Mouse (Mus musculus): Measurements from ENCODE around the gene Tpra1.

Gene Tpra1

DNA sequence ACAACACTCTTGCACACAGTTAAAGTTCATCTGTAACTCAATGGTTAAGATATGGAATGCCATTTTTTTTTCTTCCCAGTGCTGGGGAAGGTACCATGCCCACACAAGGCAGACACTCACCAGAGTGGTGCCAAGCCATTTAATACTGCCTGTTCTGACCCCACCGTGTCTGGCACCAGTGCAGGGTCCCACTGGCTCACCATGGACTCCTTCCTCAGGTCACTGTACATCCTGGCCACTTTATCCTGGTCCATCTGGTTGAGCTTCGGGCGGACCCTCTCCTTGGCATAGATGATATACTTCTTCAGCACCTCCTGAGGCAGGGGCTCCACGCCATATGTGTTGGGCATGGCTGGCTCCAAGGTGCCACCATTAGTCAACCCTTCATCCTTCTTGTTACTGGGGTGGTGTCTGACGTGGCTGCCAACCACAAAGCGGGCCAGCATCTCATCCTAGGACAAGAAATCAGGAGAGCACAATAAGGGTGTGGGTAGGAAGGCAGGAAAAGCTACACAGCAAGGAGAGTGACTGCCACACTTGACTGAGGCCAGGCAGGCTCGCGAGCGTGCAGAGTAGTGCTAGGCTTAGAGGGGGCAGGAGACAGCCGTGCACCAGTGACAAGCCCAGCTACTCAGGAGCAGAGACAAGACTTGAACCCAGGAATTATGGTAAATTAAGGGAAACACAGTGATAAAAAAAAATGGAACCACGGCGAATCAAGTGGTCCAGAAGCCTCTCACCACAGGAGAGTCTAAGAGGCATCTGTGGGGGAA lies 16.2 kb upstream of the Tpra1 start:
- in situ Hi-C loops (cut with MboI; ENCODE audit: unreplicated experiment in 2 of 2): no loop called here

DNA sequence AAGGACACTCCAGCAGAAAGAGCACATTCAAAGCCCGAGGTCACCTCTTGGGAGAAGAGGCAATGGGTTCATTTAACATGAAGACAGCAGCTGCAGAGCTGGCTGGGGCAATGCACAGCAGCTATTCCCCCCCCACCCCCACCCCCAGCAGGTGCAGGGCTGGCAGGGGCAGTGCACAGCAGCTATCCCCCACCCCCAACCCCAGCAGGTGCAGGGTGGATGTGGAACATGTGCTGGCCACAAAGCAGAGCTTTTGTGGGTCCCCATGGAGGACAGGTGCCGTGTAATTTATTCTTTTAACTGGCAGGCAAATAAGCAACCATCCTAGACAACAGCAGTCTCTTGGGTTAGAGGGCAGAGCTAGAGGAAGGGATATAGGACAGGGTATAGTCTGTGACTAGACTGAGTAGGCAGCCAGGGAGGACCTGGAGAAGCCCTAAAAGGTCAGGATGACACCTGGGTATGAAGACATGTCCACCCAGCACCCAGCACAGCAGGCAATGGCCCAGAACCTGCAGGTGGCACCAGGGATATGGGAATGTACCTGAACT lies 15.6 kb upstream of the Tpra1 start:
- in situ Hi-C loops (cut with MboI; ENCODE audit: unreplicated experiment in 2 of 2): no loop called here

DNA sequence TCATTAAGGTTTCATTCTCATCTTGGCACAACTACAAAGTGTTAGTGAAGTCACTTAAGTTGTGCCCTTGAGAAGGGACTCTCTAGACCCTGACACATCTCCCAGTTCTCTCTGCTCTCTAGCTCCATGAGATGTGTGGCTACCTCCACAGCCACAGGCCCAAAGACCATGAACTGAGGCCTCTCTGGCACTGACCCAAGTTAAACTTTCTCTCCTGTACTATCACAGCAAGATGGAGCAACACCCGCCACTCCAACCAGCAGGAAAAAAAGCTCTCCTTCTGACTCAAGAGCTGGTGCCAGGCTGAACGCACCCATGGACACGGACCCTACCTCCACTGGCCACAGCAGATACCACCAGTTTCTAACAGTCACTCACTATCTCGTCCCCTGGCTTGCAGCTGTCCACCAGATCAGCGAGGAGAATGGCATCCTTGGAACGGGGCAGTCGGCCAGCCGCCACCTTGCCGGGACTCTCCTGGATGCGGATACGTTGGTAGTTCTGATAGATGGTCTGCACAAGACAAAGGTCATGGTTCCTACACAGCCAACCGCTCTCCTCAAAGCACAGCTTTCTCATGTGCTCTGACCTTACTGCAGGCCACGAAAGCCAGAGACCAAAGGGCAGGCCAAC lies 12.5 kb upstream of the Tpra1 start:
- in situ Hi-C loops (cut with MboI; ENCODE audit: unreplicated experiment in 2 of 2): loop anchor here (5.0 kb wide), 1 partner anchor 32 kb away; no protein-coding TSS in a partner anchor

DNA sequence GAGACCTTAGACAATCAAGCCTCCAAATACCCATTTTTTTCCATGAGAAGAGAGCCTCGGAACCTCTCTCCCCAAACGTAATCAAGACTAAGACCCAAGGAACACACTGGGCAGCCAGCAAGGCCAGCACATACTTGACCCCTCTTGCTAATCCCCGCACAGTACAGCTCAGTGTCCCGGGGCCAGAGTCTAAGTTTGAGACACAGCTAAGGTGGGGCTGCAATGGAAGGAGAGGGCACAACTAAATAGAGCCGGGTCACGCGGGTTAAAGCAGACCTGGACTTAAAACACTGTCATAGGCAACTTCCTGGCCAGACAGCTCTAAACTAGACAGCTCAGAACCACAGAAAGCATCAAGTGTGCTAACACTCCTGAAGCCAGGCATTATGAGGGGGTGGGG lies 11.2 kb upstream of the Tpra1 start:
- in situ Hi-C loops (cut with MboI; ENCODE audit: unreplicated experiment in 2 of 2): loop anchor here (5.0 kb wide), 1 partner anchor 34 kb away; no protein-coding TSS in a partner anchor

DNA sequence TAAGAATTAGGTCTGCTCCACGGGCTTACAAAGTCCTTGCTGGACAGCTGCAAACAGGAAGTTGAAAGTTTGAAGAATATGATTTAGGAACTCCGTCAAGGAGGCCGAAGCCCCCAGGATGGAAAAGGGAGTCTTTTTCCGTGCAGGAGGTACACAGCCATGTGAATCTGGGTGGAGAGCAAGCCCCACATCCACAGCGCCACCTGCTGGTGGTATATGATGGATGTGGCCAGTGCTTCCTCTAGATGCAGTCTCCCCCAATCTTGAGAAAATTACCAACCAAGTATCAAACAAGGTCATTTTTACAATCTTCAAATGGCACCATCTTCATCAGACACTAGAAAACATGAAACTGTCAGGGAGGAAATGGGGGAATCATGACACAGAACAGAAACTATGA lies 8.5 kb upstream of the Tpra1 start:
- in situ Hi-C loops (cut with MboI; ENCODE audit: unreplicated experiment in 2 of 2): loop anchor here (5.0 kb wide), 1 partner anchor 36 kb away; no protein-coding TSS in a partner anchor

DNA sequence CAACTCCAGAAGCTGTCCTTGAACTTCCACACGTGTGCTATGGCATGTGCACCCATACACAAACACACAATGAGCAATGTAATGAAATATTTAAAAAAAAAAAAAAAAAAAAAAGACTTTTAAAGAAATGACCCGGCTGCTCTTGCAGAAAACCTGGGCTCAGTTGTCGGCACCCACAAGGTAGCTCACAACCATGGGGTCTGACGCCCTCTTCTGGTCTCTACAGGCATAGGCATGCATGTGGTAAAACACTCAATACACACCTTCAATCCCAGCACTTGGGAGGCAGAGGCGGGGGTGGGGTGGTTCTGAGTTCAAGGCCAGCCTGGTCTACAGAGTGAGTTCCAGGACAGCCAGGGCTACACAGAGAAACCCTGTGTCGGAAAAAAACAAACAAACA lies 6.1 kb upstream of the Tpra1 start:
- in situ Hi-C loops (cut with MboI; ENCODE audit: unreplicated experiment in 2 of 2): no loop called here

DNA sequence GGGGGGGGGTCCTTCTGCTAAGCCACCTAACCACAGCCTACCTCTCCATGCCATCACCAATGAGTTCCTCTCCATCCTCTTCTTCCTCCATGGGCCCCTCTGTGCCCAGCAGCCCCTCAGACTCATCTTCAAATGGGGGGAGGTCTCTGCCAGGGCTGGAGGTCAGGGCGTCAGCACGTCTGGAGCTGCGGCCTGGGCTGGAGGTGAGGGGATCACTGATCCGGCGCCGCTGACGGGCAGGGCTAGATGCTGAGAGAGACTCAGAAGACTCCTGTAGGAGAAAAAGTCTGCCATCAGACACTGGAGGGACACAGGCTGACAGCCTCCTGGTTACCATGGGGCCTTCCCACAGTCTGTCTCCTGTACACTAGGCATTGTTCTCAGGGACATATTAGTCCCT lies 4.8 kb upstream of the Tpra1 start:
- in situ Hi-C loops (cut with MboI; ENCODE audit: unreplicated experiment in 2 of 2): no loop called here

DNA sequence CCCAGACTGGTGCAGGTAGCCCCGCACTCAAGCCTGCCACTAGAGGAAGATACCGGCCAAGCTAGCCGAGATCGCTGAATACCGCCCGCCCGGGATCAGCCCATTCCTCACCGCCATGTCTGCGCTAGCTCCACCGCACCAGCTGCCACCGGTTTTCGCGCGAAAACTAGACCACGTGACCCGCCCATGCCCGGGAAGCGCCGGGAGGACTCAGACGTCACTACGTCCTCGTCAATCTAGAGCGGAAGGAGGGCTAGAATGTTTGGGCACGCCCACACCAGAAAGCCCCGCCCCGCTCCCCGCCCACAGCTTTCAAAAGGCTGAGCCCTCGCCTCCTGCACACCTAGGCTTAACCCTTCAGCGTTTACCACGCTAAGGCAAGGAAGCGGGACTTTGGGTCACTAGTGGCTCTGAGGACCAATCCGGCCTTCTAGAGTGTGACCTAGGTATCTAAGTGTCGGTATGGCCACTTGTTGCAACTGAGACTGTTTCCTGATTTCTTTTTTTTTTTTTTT lies 3.5 kb upstream of the Tpra1 start, which contains the start of gene Mcm2:
TSS of gene Mcm2 (minus strand) at position 247 of the 515 bp plus-strand sequence.
- in situ Hi-C loops (cut with MboI; ENCODE audit: unreplicated experiment in 2 of 2): no loop called here

DNA sequence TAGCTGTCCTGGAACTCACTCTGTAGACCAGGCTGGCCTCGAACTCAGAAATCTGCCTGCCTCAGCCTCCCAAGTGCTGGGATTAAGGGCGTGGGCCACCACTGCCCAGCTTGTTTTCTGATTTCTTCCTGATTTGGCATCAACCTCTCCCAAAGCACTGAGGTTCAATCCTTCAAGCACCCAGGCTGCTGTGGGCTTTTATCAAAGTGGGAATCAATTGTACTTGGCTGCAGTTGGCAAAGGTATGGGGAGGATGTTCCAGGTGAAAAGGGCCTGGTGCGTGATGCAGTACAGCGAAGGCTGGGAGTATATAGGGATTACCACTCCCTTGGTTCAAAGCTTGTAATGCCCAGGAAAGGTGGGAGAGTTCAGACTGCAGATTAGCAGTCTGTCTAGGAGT lies 3.0 kb upstream of the Tpra1 start:
- in situ Hi-C loops (cut with MboI; ENCODE audit: unreplicated experiment in 2 of 2): no loop called here

DNA sequence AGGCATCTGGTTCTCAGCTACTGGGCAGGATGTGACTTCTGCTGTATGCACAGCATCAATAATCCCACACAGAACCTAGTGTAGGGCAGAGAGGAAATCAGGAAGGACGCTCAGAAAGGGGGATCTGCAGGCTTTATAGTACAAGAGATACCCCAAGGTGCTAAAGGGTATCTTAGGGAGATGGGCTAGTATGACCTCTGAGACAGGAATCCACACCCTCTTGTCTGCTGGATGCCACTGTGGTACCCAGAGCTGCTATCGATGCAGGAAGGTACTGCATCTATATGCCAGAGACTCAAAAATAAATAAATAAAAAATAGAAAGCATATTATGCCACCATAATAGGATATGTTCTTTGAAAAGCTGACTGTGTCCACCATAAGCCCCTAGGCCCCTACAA lies 2.4 kb upstream of the Tpra1 start:
- in situ Hi-C loops (cut with MboI; ENCODE audit: unreplicated experiment in 2 of 2): loop anchor here in 1 of 2 experiments (10.0 kb wide), 1 partner anchor 775 kb away; no protein-coding TSS in a partner anchor

DNA sequence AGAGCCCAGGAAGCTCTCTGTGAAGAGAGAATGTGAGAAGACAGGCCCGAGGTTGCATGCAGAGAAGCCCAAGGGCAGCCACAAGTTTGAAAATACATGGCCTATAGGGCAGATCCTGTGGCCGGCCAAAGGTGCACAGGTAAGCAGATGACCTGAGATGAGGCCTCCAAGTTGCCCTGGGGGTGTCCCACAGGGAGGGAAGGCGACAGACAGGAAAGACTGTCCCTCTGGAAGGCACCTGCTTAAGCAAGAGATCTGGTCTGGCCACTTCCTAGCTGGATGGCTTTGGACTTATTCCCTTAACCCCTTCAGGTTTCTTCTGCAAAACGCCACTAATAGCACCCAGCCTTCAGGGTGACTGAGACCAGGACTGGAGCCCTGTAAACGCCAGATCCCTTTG lies 580 bp upstream of the Tpra1 start:
- in situ Hi-C loops (cut with MboI; ENCODE audit: unreplicated experiment in 2 of 2): loop anchor here in 1 of 2 experiments (10.0 kb wide), 1 partner anchor 777 kb away; no protein-coding TSS in a partner anchor

DNA sequence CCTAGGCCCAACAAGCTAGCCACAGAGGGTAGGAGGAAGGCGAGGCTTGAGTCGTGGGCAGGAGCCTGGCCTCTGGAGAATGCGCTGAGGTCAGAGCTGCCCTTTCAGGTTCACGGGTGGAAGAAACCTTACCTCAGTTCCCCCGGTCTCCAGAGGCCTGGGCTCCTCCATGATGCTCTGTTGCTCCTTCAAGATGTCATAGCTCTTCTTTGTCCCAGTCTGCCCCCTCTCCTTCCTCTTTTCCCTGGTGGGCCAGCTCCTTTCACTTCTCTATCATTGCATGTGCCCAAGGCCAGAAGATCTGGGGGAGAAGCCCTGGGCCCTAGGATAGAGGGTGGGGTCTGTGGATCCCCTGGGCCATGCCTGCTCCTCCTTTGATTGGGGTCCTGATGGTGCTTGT lies 1.7 kb downstream of the Tpra1 start:
- in situ Hi-C loops (cut with MboI; ENCODE audit: unreplicated experiment in 2 of 2): loop anchor here in 1 of 2 experiments (10.0 kb wide), 1 partner anchor 779 kb away; no protein-coding TSS in a partner anchor

DNA sequence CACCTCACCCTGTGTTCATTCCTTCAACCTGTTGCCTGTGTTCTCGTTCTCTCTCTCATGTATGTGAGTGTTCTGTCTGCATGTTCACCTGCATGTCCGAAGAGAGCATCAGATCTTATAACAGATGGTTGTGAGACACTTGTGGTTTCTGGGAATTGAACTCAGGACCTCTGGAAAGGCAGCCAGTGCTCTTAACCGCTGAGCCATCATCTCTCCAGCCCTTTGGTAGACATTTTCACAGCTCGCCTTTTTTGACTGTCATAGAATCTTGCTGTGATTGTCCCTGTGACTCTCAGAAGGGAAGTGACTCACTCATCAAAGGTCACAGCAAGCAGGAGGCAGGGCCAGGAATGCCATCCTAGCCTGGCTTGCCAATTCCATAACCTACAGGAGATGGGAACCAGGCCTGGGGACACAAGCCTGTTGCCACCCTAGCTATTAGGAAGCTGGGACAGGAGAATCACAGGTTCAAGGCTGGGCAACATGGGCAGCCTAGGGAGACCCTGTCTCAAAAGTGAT lies 2.5 kb downstream of the Tpra1 start:
- in situ Hi-C loops (cut with MboI; ENCODE audit: unreplicated experiment in 2 of 2): loop anchor here in 1 of 2 experiments (10.0 kb wide), 1 partner anchor 780 kb away; no protein-coding TSS in a partner anchor

DNA sequence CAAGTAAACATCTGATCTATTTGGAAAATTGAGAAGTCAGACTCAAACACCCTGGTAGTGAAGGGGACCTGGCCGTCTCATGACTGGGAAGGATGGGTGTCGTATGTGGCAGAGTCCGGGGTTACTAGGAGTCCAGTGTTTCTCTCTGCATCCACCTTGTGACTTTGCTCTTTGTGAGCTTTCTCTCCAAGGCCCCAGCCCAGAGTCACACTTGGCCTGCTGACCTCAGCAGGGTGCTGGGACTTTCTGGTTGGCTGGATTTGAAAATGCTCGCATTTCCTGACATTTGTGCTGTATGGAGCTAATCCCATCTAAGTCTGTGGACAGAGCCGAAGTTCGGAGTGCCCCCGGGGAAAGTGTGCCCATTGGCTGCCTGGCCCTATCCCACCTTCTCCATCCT lies 3.0 kb downstream of the Tpra1 start:
- in situ Hi-C loops (cut with MboI; ENCODE audit: unreplicated experiment in 2 of 2): loop anchor here in 1 of 2 experiments (10.0 kb wide), 1 partner anchor 780 kb away; no protein-coding TSS in a partner anchor

DNA sequence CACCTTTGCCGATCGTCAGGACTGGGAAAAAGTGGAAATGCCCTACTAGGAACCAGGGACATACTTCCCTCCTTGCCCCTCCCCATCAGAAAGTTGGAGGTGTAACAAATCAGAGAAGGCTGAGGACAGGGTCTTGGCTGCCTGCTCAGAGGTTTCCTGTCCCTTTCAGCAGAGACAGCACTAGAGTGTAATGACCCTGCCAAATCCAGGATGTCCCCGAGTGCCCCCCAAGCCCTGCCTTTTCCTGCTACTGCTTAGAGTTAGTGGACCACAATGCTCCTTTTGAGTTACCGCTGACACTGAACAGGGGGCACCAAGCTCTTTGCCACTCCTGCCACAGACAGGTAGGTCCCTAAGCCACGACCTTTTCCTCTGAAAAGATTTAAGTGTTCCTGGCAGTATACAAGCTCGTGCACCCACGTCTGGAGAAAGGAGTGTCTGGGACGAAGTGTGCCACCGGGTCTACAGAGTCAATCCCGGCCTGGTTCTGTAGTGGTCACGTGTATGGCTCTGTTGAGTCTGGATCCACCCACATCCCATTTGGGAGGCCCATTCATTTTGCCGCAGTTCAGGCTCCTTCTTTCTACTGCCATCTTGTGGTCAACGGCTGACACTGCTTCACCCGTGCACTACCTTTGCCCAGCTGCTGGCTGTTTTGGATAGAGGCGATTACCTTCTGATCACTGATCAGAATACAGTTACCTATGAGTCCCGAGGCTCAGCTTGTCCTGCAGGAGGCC lies 4.5 kb downstream of the Tpra1 start:
- in situ Hi-C loops (cut with MboI; ENCODE audit: unreplicated experiment in 2 of 2): loop anchor here in 1 of 2 experiments (10.0 kb wide), 1 partner anchor 782 kb away; no protein-coding TSS in a partner anchor

DNA sequence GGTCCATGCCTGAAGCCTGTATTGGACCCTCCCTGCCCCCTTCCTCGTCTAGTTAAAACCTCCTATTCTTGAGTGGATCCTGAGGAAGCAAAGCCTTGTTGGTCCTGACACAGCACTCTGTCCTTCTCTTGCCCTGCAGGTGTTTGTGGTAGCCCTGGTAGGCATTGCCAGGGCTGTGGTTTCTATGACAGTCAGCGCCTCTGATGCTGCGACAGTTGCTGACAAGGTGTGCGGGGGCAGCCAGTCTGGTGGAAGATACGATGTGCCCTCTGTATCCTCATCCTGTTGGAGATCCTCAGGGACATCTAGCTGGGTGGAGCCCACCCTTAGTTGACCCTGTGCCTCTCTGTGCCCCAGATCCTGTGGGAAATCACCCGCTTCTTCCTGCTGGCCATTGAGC lies 7.1 kb downstream of the Tpra1 start:
- in situ Hi-C loops (cut with MboI; ENCODE audit: unreplicated experiment in 2 of 2): loop anchor here in 1 of 2 experiments (10.0 kb wide), 1 partner anchor 784 kb away; no protein-coding TSS in a partner anchor

DNA sequence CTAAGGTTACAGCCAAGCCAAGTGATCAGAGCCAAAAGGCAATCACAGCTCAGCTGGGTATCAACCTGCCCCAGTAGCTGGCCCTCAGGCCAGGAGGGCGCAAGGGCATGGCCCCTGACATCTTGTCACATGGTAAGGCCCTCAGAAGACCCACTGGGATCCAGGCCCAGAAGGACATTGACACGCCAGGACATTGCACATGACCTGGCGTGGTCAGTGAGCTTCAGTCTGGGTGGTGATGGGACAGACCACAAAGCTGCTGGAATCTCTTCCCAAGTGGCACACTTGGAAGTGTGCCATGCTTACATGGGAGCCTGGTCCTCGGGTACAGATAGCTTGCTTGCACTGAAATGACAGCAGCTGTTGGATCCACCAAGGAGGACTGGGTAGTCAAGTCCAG lies 11.0 kb downstream of the Tpra1 start:
- in situ Hi-C loops (cut with MboI; ENCODE audit: unreplicated experiment in 2 of 2): loop anchor here in 1 of 2 experiments (10.0 kb wide), 1 partner anchor 788 kb away; no protein-coding TSS in a partner anchor

DNA sequence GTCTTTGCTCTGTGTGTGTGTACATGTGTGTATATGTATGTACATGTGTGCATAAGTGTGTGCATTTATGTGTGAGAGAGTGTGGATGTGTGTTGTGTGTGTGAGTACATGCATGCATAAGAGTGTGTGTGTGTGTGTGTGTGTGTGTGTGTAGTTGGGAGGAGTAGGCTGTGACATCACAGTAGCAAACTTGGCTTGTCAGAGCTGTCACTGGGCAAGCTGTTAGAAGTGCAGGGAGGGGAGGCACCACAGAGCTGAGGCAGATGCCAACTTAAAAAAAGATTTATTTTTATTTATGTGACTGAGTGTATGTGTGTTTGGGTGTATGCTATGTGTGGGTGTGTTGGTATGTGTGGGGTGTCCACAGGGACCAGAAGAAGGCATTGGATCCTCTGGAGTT lies 11.4 kb downstream of the Tpra1 start:
- in situ Hi-C loops (cut with MboI; ENCODE audit: unreplicated experiment in 2 of 2): loop anchor here in 1 of 2 experiments (10.0 kb wide), 1 partner anchor 789 kb away; no protein-coding TSS in a partner anchor

DNA sequence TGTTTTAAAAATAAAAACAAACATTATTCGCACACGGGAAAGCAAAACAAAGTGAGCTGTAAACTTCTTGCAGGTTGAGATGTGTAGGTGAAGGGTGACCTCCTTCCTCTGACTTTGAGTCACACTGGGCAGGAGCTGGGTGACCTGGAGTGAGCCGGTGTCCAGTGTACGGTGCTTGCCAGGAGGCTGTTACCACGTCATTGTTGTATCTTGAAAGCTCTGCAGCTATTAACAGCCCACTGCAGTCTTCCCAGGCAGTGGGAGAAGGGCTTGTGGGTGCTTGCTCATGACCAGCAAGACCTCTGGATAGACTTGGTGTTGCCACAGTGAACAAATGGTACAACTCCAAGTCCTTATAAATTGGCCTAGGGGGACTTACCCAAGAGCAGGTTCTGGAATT lies 12.7 kb downstream of the Tpra1 start:
- in situ Hi-C loops (cut with MboI; ENCODE audit: unreplicated experiment in 2 of 2): loop anchor here in 1 of 2 experiments (10.0 kb wide), 1 partner anchor 790 kb away; no protein-coding TSS in a partner anchor

DNA sequence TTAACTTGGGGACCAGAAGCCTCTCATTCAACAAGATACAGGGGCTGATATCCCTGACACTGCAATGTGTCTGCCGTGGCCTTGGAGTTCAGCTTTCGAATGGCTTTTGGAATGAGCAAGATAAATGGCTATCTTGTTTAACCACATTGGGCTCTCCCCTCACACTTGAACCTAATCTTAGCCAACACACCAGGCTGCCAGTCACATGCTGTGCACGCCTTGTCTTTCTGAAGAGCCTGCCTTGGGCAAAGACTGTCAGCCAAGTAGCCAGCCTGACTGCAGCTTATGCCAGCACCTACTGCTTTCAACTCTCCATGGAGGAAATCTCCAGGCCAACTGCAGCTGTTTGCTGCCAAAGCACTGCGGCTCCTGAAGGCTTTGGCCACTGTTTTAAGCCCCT lies 13.5 kb downstream of the Tpra1 start:
- in situ Hi-C loops (cut with MboI; ENCODE audit: unreplicated experiment in 2 of 2): loop anchor here in 1 of 2 experiments (10.0 kb wide), 1 partner anchor 791 kb away; no protein-coding TSS in a partner anchor
